Mouse (Mus musculus) limb, embryonic 11.5 days (tissue): ENCODE measurements at regions not wholly inside any gene's neighbourhood (a gene's known extent, or its start where the extent isn't known, plus 50 kb on each side); places are given as distances from the start of the nearest gene placed in this dataset.

Experiments
- ATAC-seq: fragments of 200-750 bp; cut with Nextera tagmentation; 2 replicates; pipeline ENCODE4 v1.8.0; 2017; ENCODE audit warnings: low read depth; ENCODE audit not compliant: insufficient number of reproducible peaks, low FRiP score, low TSS enrichment
- DNase-seq: peaks from one replicate; pipeline ENCODE4 v3.0.0-alpha.2; 2015; ENCODE audit warnings: low spot score
- H3K27ac ChIP-seq: fragments of 300-500 bp; sonication (generic); replicated peaks from 2 replicates; pipeline ENCODE4 v1.5.1; 2014; ENCODE audit warnings: low read depth, mild to moderate bottlenecking, low read length
- H3K27me3 ChIP-seq: fragments of 300-500 bp; sonication (generic); 2 replicates; pipeline ENCODE4 v1.6.1; 2014; ENCODE audit warnings: mild to moderate bottlenecking, low read length, mixed read lengths; ENCODE audit not compliant: control insufficient read depth, insufficient read depth
- H3K36me3 ChIP-seq: fragments of 300-500 bp; sonication (generic); 2 replicates; pipeline ENCODE4 v1.6.1; 2014; ENCODE audit warnings: mild to moderate bottlenecking, low read length, moderate library complexity, mixed read lengths; ENCODE audit not compliant: control insufficient read depth, insufficient read depth
- H3K4me1 ChIP-seq: fragments of 300-500 bp; sonication (generic); 2 replicates; pipeline ENCODE4 v1.6.1; 2014; ENCODE audit warnings: low read length, mixed read lengths; ENCODE audit not compliant: control insufficient read depth, insufficient read depth
- H3K4me2 ChIP-seq: fragments of 300-500 bp; sonication (generic); 2 replicates; pipeline ENCODE4 v1.6.1; 2014; ENCODE audit warnings: low read depth, mild to moderate bottlenecking, moderate library complexity; ENCODE audit not compliant: severe bottlenecking
- H3K4me3 ChIP-seq: fragments of 300-500 bp; sonication (generic); 2 replicates; pipeline ENCODE4 v1.5.1; 2014; ENCODE audit warnings: low read depth, low read length
- H3K9ac ChIP-seq: fragments of 300-500 bp; sonication (generic); 2 replicates; pipeline ENCODE4 v1.6.1; 2014; ENCODE audit warnings: mild to moderate bottlenecking, low read length
- H3K9me3 ChIP-seq: fragments of 300-500 bp; sonication (generic); 2 replicates; pipeline ENCODE4 v1.6.1; 2016; ENCODE audit warnings: low read length; ENCODE audit not compliant: control insufficient read depth
- WGBS: fragments of 180-500 bp; shearing (Covaris S2); extraction: QIAGEN DNeasy Blood & Tissue Kit; methylation state at CpG from one replicate; pipeline ENCODE4 v1.1.7; 2014; 5-methylcytosine and 5-hydroxymethylcytosine counted together

- no peak overlapping the region for H3K4me2 ChIP-seq
- H3K27ac ChIP-seq: no peak overlapping the region
- H3K36me3 ChIP-seq: no peaks in the 10 kb centered on the region; the same call in 1 of the 2 replicates
- no peaks in the 10 kb centered on the region for H3K4me1 ChIP-seq
- DNase-seq (no peak), ATAC-seq (no peak)
- no peaks in the 10 kb centered on the region for H3K9me3 ChIP-seq
- no peak overlapping the region for H3K9ac ChIP-seq
- 91% methylated on average over 3 of the region's 3 CpGs for WGBS
- H3K27me3 ChIP-seq: no peaks in the 10 kb centered on the region
- H3K4me3 ChIP-seq: no peak overlapping the region
These were observed 112.4 kb upstream of the Ptgfr start for GRCm38 (mm10) chr3:151949865-151950264.

GRCm38 (mm10) chr3:151948015-151948645 lies 110.7 kb upstream of the Ptgfr start:
- no peak for ATAC-seq
- no peak overlapping the region for H3K4me3 ChIP-seq
- H3K36me3 ChIP-seq: no peaks in the 10 kb centered on the region; the same call in 1 of the 2 replicates
- H3K27ac ChIP-seq: no peak overlapping the region
- no peaks in the 10 kb centered on the region for H3K27me3 ChIP-seq
- no peak overlapping the region for H3K4me2 ChIP-seq
- no peak overlapping the region for H3K9ac ChIP-seq
- no peak for DNase-seq
- no peaks in the 10 kb centered on the region for H3K4me1 ChIP-seq
- 92% methylated on average over 5 of the region's 5 CpGs for WGBS
- H3K9me3 ChIP-seq: no peaks in the 10 kb centered on the region

GRCm38 (mm10) chr3:151945916-151946315 lies 108.5 kb upstream of the Ptgfr start:
- DNase-seq (no peak), ATAC-seq (no peak)
- no peak overlapping the region for H3K27ac ChIP-seq
- H3K4me3 ChIP-seq: no peak overlapping the region
- no peaks in the 10 kb centered on the region for H3K27me3 ChIP-seq
- no peak overlapping the region for H3K4me2 ChIP-seq
- no peaks in the 10 kb centered on the region; the same call in 1 of the 2 replicates for H3K36me3 ChIP-seq
- H3K9ac ChIP-seq: no peak overlapping the region
- H3K4me1 ChIP-seq: no peaks in the 10 kb centered on the region
- WGBS: 79% methylated on average over 3 of the region's 3 CpGs
- no peaks in the 10 kb centered on the region for H3K9me3 ChIP-seq

- no peak overlapping the region for H3K4me2 ChIP-seq
- H3K9ac ChIP-seq: no peak overlapping the region
- DNase-seq: no peak
- H3K36me3 ChIP-seq: no peaks in the 10 kb centered on the region; the same call in 1 of the 2 replicates
- ATAC-seq: no peak
- no peaks in the 10 kb centered on the region for H3K27me3 ChIP-seq
- no peak overlapping the region for H3K4me3 ChIP-seq
- WGBS: 55% methylated on average over 3 of the region's 3 CpGs
- H3K4me1 ChIP-seq: no peaks in the 10 kb centered on the region
- no peaks in the 10 kb centered on the region for H3K9me3 ChIP-seq
- H3K27ac ChIP-seq: no peak overlapping the region
These were observed 106.1 kb upstream of the Ptgfr start for GRCm38 (mm10) chr3:151943542-151943941.

GRCm38 (mm10) chr3:151938472-151939029 lies 101.1 kb upstream of the Ptgfr start:
- WGBS: 34% methylated on average over 2 of the region's 2 CpGs
- DNase-seq (no peak), ATAC-seq (no peak)

GRCm38 (mm10) chr3:151931656-151932055 lies 94.2 kb upstream of the Ptgfr start:
- H3K36me3 ChIP-seq: no peaks in the 10 kb centered on the region
- H3K27me3 ChIP-seq: no peaks in the 10 kb centered on the region
- no peak overlapping the region for H3K4me2 ChIP-seq
- H3K4me3 ChIP-seq: no peak overlapping the region
- no peak overlapping the region for H3K9ac ChIP-seq
- no peak overlapping the region for H3K27ac ChIP-seq
- no peaks in the 10 kb centered on the region for H3K4me1 ChIP-seq
- no peak for DNase-seq
- peaks cover 4% of the 10 kb centered on the region; the same call in 1 of the 2 replicates for H3K9me3 ChIP-seq
- ATAC-seq: no peak

More at GRCm38 (mm10) chr3:151938472-151939029, 101.1 kb upstream of the Ptgfr start:
- Histone ChIP-seq H3K9me3 (no peaks in the 10 kb centered on the region), H3K27me3 (no peaks in the 10 kb centered on the region), H3K9ac (no peak overlapping the region), H3K4me1 (no peaks in the 10 kb centered on the region), H3K36me3 (no peaks in the 10 kb centered on the region), H3K27ac (no peak overlapping the region), H3K4me3 (no peak overlapping the region), H3K4me2 (no peak overlapping the region)

- 61% methylated on average over 3 of the region's 3 CpGs for WGBS
- DNase-seq: no peak
- H3K36me3 ChIP-seq: no peaks in the 10 kb centered on the region
- no peak overlapping the region for H3K27ac ChIP-seq
- peaks cover 4% of the 10 kb centered on the region; the same call in 1 of the 2 replicates for H3K9me3 ChIP-seq
- H3K4me1 ChIP-seq: no peaks in the 10 kb centered on the region
- H3K4me3 ChIP-seq: no peak overlapping the region
- H3K4me2 ChIP-seq: no peak overlapping the region
- H3K27me3 ChIP-seq: no peaks in the 10 kb centered on the region
- H3K9ac ChIP-seq: no peak overlapping the region
- no peak for ATAC-seq
These were observed 93.7 kb upstream of the Ptgfr start for GRCm38 (mm10) chr3:151931096-151931495.

GRCm38 (mm10) chr3:151914010-151914513 lies 76.6 kb upstream of the Ptgfr start:
- no peak overlapping the region for H3K4me2 ChIP-seq
- 75% methylated on average over 13 of the region's 13 CpGs for WGBS
- ATAC-seq: peak; percentile 57; the same call in 1 of the 2 replicates
- no peaks in the 10 kb centered on the region for H3K9me3 ChIP-seq
- no peak for DNase-seq
- H3K27ac ChIP-seq: no peak overlapping the region
- no peak overlapping the region for H3K9ac ChIP-seq
- H3K4me1 ChIP-seq: no peaks in the 10 kb centered on the region
- H3K27me3 ChIP-seq: no peaks in the 10 kb centered on the region
- H3K4me3 ChIP-seq: no peak overlapping the region
- no peaks in the 10 kb centered on the region for H3K36me3 ChIP-seq
